Mouse (Mus musculus) CH12.LX (cell line): ENCODE measurements around the gene Mprip. TPM values are rescaled to one million over a fixed set of nuclear protein-coding genes. Genes with fewer than 3 reads are reported as not detected.

Experiments
- DNase-seq: peaks from one replicate; pipeline ENCODE4 v3.0.0-alpha.2; 2013; ENCODE audit errors: extremely low read depth
- H3K27ac ChIP-seq: 2 replicates; pipeline ENCODE4 v1.5.1; 2012; ENCODE audit warnings: low read depth, mild to moderate bottlenecking, control low read depth, moderate library complexity; ENCODE audit not compliant: insufficient read depth
- H3K27me3 ChIP-seq: replicated peaks from 2 replicates; pipeline ENCODE3; 2012; ENCODE audit warnings: inconsistent platforms
- H3K36me3 ChIP-seq, 2 experiments: replicated peaks in 1 of 2; 2 replicates each; pipeline versions ENCODE3 to v1.6.1; 2012; ENCODE audit warnings: inconsistent platforms in 1 of 2, low read length in 1 of 2, mild to moderate bottlenecking in 1 of 2, mixed read lengths in 1 of 2, moderate library complexity in 1 of 2; ENCODE audit not compliant: control insufficient read depth in 1 of 2, insufficient read depth in 1 of 2
- H3K4me1 ChIP-seq, 2 experiments: 2 replicates each; pipeline ENCODE4 v1.6.1; 2012; ENCODE audit warnings: inconsistent platforms in 1 of 2, moderate library complexity in 1 of 2; ENCODE audit not compliant: insufficient read depth in 2 of 2, control insufficient read depth in 1 of 2
- H3K4me2 ChIP-seq: 2 replicates; pipeline ENCODE4 v1.6.1; 2012; ENCODE audit warnings: low read depth, mild to moderate bottlenecking, control low read depth; ENCODE audit not compliant: poor library complexity, insufficient read depth, severe bottlenecking
- H3K4me3 ChIP-seq, 3 experiments: fragments of 150-350 bp in 1 of 3; sonication (generic) in 1 of 3; replicated peaks in 1 of 3; 2 replicates each; pipeline versions ENCODE3 to v1.5.1; 2011 to 2012; ENCODE audit warnings: low read depth in 2 of 3, low read length in 2 of 3, mild to moderate bottlenecking in 2 of 3, moderate library complexity in 2 of 3, control low read depth in 1 of 3, improper control_type of control experiment in 1 of 3, inconsistent platforms in 1 of 3, mixed read lengths in 1 of 3; ENCODE audit not compliant: poor library complexity in 1 of 3
- H3K79me2 ChIP-seq: replicated peaks from 2 replicates; pipeline ENCODE4 v1.6.1; 2012; ENCODE audit warnings: mild to moderate bottlenecking, moderate library complexity; ENCODE audit not compliant: control insufficient read depth, poor library complexity, insufficient read depth, severe bottlenecking; ENCODE audit errors: extremely low read depth
- H3K9ac ChIP-seq: 2 replicates; pipeline ENCODE4 v1.6.1; 2012; ENCODE audit warnings: low read depth, mild to moderate bottlenecking, control low read depth, moderate library complexity; ENCODE audit not compliant: insufficient read depth
- H3K9me3 ChIP-seq: replicated peaks from 2 replicates; pipeline ENCODE3; 2012; ENCODE audit warnings: low read length, inconsistent platforms, mixed read lengths
- CHD2 ChIP-seq: IDR thresholded peaks from 2 replicates; pipeline ENCODE4 v1.6.1; 2011; ENCODE audit warnings: low read length, improper control_type of control experiment
- CTCF ChIP-seq, 2 experiments: IDR thresholded peaks in 1 of 2; conservative IDR thresholded peaks in 1 of 2; 2 replicates each; pipeline ENCODE4 v1.5.1; 2011 to 2012; ENCODE audit warnings: low read depth in 2 of 2, low read length in 2 of 2, improper control_type of control experiment in 1 of 2, inconsistent platforms in 1 of 2, mild to moderate bottlenecking in 1 of 2, moderate library complexity in 1 of 2
- ELF1 ChIP-seq: IDR thresholded peaks from 2 replicates; pipeline ENCODE4 v1.6.1; 2014; ENCODE audit warnings: low read depth, mild to moderate bottlenecking, inconsistent platforms, low read length, improper control_type of control experiment
- ETS1 ChIP-seq: conservative IDR thresholded peaks from 2 replicates; pipeline ENCODE4 v1.6.1; 2012; ENCODE audit warnings: low read depth, mild to moderate bottlenecking, inconsistent platforms, low read length, improper control_type of control experiment, moderate library complexity
- HCFC1 ChIP-seq: IDR thresholded peaks from 2 replicates; pipeline ENCODE4 v1.6.1; 2012; ENCODE audit warnings: low read depth, mild to moderate bottlenecking, inconsistent platforms, low read length, improper control_type of control experiment
- KAT2A ChIP-seq: IDR thresholded peaks from 2 replicates; pipeline ENCODE4 v1.6.1; 2012; ENCODE audit warnings: low read length, improper control_type of control experiment, inconsistent platforms; ENCODE audit not compliant: insufficient replicate concordance
- MAX ChIP-seq: IDR thresholded peaks from 2 replicates; pipeline ENCODE4 v1.6.1; 2011; ENCODE audit warnings: low read length, improper control_type of control experiment
- MAZ ChIP-seq: IDR thresholded peaks from 2 replicates; pipeline ENCODE4 v1.6.1; 2012; ENCODE audit warnings: low read depth, mild to moderate bottlenecking, inconsistent platforms, low read length, improper control_type of control experiment, moderate library complexity
- NELFE ChIP-seq: IDR thresholded peaks from 2 replicates; pipeline ENCODE4 v1.6.1; 2011; ENCODE audit warnings: low read depth, low read length, improper control_type of control experiment
- NRF1 ChIP-seq: IDR thresholded peaks from 2 replicates; pipeline ENCODE4 v1.6.1; 2014; ENCODE audit warnings: low read depth, mild to moderate bottlenecking, inconsistent platforms, low read length, improper control_type of control experiment, moderate library complexity
- POLR2AphosphoS2 ChIP-seq: IDR thresholded peaks from 2 replicates; pipeline ENCODE4 v1.6.1; 2011; ENCODE audit warnings: low read depth, low read length, improper control_type of control experiment
- RAD21 ChIP-seq: IDR thresholded peaks from 2 replicates; pipeline ENCODE4 v1.6.1; 2011; ENCODE audit warnings: low read depth, mild to moderate bottlenecking, low read length, improper control_type of control experiment, moderate library complexity
- RCOR1 ChIP-seq: conservative IDR thresholded peaks from 2 replicates; pipeline ENCODE4 v1.6.1; 2012; ENCODE audit warnings: low read depth, mild to moderate bottlenecking, inconsistent platforms, low read length, improper control_type of control experiment
- SIN3A ChIP-seq: IDR thresholded peaks from 2 replicates; pipeline ENCODE4 v1.6.1; 2012; ENCODE audit warnings: low read length, improper control_type of control experiment, inconsistent platforms
- SMC3 ChIP-seq: IDR thresholded peaks from 2 replicates; pipeline ENCODE4 v1.6.1; 2011; ENCODE audit warnings: low read depth, low read length, improper control_type of control experiment
- USF2 ChIP-seq: conservative IDR thresholded peaks from 2 replicates; pipeline ENCODE4 v1.6.1; 2011; ENCODE audit warnings: low read depth, low read length, improper control_type of control experiment
- ZC3H11A ChIP-seq: IDR thresholded peaks from 2 replicates; pipeline ENCODE4 v1.6.1; 2012; ENCODE audit warnings: low read depth, mild to moderate bottlenecking, inconsistent platforms, low read length, improper control_type of control experiment
- ZKSCAN1 ChIP-seq: IDR thresholded peaks from 2 replicates; pipeline ENCODE4 v1.6.1; 2012; ENCODE audit warnings: low read depth, inconsistent platforms, low read length, improper control_type of control experiment, borderline replicate concordance
- ZMIZ1 ChIP-seq: IDR thresholded peaks from 2 replicates; pipeline ENCODE4 v1.6.1; 2012; ENCODE audit warnings: low read depth, mild to moderate bottlenecking, inconsistent platforms, low read length, improper control_type of control experiment
- dilution Hi-C: fragments of 300-500 bp; cut with MboI; formaldehyde crosslinking; loops from 2 replicates; pipeline ENCODE4 v1.14.3; 2020; ENCODE audit warnings: low sequenced_read_pairs; ENCODE audit not compliant: extremely low pct_unique_long_range_greater_than_20kb, extremely low pct_ligation_motif_present
- in situ Hi-C: fragments of 300-500 bp; cut with MboI; formaldehyde crosslinking; loops from 3 replicates; pipeline ENCODE4 v1.14.3; 2019; ENCODE audit warnings: low sequenced_read_pairs, low pct_ligation_motif_present, low pct_unique_long_range_greater_than_20kb, mixed read lengths
- polyA plus RNA-seq: library from polyadenylated mRNA; unstranded; fragments of >175 nt; gene quantifications from 2 replicates; pipeline ENCODE4 v1.2.1, GENCODE M21; 2012; ENCODE audit warnings: low read depth; ENCODE audit not compliant: insufficient read length
- total RNA-seq, 2 experiments: library from RNA; depleted of rRNA; stranded (reverse); fragments of 300-350 nt in 1 of 2; fragments of >200 nt in 1 of 2; gene quantifications; 2 replicates each; pipeline ENCODE4 v1.2.3; 2012 to 2014

The Mprip gene
- total and polyA plus RNA-seq, 3 experiments, result 50.6 to 59.5 (median 56.4) TPM

DNA sequence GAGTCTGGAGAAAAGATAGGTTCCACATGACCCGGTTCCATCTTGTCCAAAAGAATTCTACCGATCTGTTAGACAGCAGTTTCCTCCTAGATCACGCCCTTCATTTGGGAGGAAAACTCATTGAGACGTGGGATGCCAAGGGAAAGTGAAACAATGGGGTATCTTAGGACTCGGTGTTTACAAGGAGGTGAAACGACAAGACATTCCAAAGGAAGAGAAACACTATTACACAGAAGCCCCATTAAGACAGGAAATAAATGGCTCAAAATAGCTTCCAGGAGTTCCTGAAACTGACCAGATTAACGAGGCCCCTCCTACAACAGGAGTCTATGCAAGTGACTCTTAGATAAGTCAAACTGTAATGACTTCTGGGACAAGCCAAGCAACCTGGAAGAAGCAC, 5.1 kb upstream of the Mprip start:
- H3K27ac ChIP-seq, result no peak overlapping the region
- in situ Hi-C loops, result no loop called here
- no peak overlapping the region for H3K9ac ChIP-seq
- DNase-seq, result no peak
- H3K79me2 ChIP-seq, result no peaks in the 10 kb centered on the region
- H3K36me3 ChIP-seq, result no peaks in the 10 kb centered on the region
- no peaks in the 10 kb centered on the region for H3K9me3 ChIP-seq
- dilution Hi-C loops, result no loop called here
- no peak overlapping the region for H3K4me3 ChIP-seq
- no peak overlapping the region for H3K4me2 ChIP-seq
- peaks cover 0 to 4% of the 10 kb centered on the region in 2 experiments; a peak in 1 of 4 replicates for H3K4me1 ChIP-seq
- H3K27me3 ChIP-seq, result peaks cover 5% of the 10 kb centered on the region
- no peak for TF ChIP-seq POLR2AphosphoS2
- no peak for TF ChIP-seq HCFC1
- TF ChIP-seq CTCF (conservative IDR thresholded peaks at IDR 0.05 in 1 of 2, IDR thresholded peaks at IDR 0.05 in 1 of 2; ENCODE audit: low read depth in 2 of 2, low read length in 2 of 2), result no peak
- no peak for TF ChIP-seq ETS1
- no peak for TF ChIP-seq SMC3
- TF ChIP-seq RAD21, result no peak
- no peak for TF ChIP-seq ELF1
- no peak for TF ChIP-seq NELFE
- TF ChIP-seq SIN3A, result no peak
- no peak for TF ChIP-seq CHD2
- no peak for TF ChIP-seq USF2
- TF ChIP-seq NRF1, result no peak
- no peak for TF ChIP-seq ZC3H11A
- TF ChIP-seq MAZ, result no peak

DNA sequence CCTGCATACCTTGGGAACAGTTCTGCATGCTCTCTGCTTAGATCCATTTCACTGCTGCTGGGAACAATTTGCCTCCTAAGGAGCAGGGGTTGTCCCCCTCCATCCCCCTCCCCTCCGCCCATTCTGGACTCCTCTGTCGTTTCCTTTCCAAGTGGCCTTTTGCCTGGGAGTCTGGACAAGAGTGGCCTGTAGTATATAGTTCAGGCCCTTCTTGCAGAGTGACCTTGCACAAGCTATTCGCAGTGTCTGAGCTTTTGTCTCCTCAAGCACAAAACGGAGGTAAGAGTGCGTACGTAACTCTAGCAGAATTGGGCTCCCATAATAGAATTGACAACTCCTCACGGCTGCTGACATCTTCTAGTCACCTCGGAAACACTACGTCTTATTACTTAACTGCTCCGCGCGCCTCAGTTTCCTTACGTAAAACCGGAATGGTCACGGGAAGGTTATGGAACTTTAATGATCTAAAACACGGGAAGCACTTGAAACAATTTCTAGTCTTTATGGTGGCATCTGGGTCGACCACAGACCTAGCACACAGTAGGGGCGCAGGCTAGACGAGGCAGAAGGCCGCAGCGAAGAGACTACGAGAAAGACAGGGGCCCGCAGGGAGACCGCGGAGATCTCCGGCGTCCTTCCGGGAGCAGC, 620 bp downstream of the Mprip start:
- dilution Hi-C loops, result no loop called here
- peaks cover 10 to 34% of the 10 kb centered on the region in 2 experiments for H3K4me1 ChIP-seq
- TF ChIP-seq HCFC1 (no peak), CHD2 (no peak), NRF1 (no peak), NELFE (no peak), RCOR1 (no peak; the same call in 1 of the 2 replicates), MAX (no peak; the same call in 1 of the 2 replicates), SIN3A (peak; percentile 24; the same call in 1 of the 2 replicates), ZMIZ1 (no peak), KAT2A (no peak), ZC3H11A (no peak), ZKSCAN1 (peak; percentile 98)

More for the DNA sequence above, 620 bp downstream of the Mprip start:
- no peak for DNase-seq
- H3K4me3 ChIP-seq, result peak overlapping the region; percentile 61 to 76 (median 73)
- peaks cover 0 to 4% of the 10 kb centered on the region in 2 experiments for H3K36me3 ChIP-seq
- H3K27ac ChIP-seq, result no peak overlapping the region
- H3K27me3 ChIP-seq, result peaks cover 13% of the 10 kb centered on the region
- H3K4me2 ChIP-seq, result peak overlapping the region; percentile 45
- peak overlapping the region; percentile 66 for H3K9ac ChIP-seq
- in situ Hi-C loops, result no loop called here
- peaks cover 7% of the 10 kb centered on the region; the same call in 1 of the 2 replicates for H3K79me2 ChIP-seq
- H3K9me3 ChIP-seq, result no peaks in the 10 kb centered on the region
